Mouse (Mus musculus) heart, embryonic 11.5 days (tissue): ENCODE results near the gene Ndufs2. TPM values are rescaled to one million over a fixed set of nuclear protein-coding genes. Genes with fewer than 3 reads are reported as not detected.
"Not testable (repeated sequence)": the region's sequence is repeated elsewhere in the genome, so short reads cannot be mapped to it uniquely, and the experiment has no call there.

Source experiments
- ATAC-seq: fragments of 200-750 bp; cut with Nextera tagmentation; replicated peaks from 2 replicates; pipeline ENCODE4 v1.8.0; 2017; ENCODE audit warnings: moderate library complexity; ENCODE audit not compliant: insufficient number of reproducible peaks, low FRiP score, low TSS enrichment
- H3K27ac ChIP-seq: fragments of 300-500 bp; sonication (generic); 2 replicates; pipeline ENCODE4 v1.5.1; 2014; ENCODE audit warnings: mild to moderate bottlenecking, low read depth, low read length
- H3K27me3 ChIP-seq: fragments of 300-500 bp; sonication (generic); 2 replicates; pipeline ENCODE4 v1.6.1; 2014; ENCODE audit warnings: mild to moderate bottlenecking, low read length, mixed read lengths; ENCODE audit not compliant: control insufficient read depth, insufficient read depth
- H3K36me3 ChIP-seq: fragments of 300-500 bp; sonication (generic); 2 replicates; pipeline ENCODE4 v1.6.1; 2014; ENCODE audit warnings: mild to moderate bottlenecking, low read length, moderate library complexity, mixed read lengths; ENCODE audit not compliant: control insufficient read depth, insufficient read depth
- H3K4me1 ChIP-seq: fragments of 300-500 bp; sonication (generic); 2 replicates; pipeline ENCODE4 v1.6.1; 2014; ENCODE audit warnings: low read length; ENCODE audit not compliant: control insufficient read depth, insufficient read depth
- H3K4me2 ChIP-seq: fragments of 300-500 bp; sonication (generic); 2 replicates; pipeline ENCODE4 v1.6.1; 2014; ENCODE audit warnings: mild to moderate bottlenecking, moderate library complexity
- H3K4me3 ChIP-seq: fragments of 300-500 bp; sonication (generic); 2 replicates; pipeline ENCODE4 v1.5.1; 2014; ENCODE audit warnings: low read depth, low read length
- H3K9ac ChIP-seq: fragments of 300-500 bp; sonication (generic); 2 replicates; pipeline ENCODE4 v1.6.1; 2014; ENCODE audit warnings: mild to moderate bottlenecking, low read depth, low read length, moderate library complexity
- H3K9me3 ChIP-seq: fragments of 300-500 bp; sonication (generic); replicated peaks from 2 replicates; pipeline ENCODE4 v1.6.1; 2016; ENCODE audit warnings: low read length; ENCODE audit not compliant: control insufficient read depth
- WGBS: fragments of 180-500 bp; shearing (Covaris S2); extraction: QIAGEN DNeasy Blood & Tissue Kit; methylation state at CpG from one replicate; pipeline ENCODE4 v1.1.7; 2014; ENCODE audit not compliant: insufficient replicate concordance; 5-methylcytosine and 5-hydroxymethylcytosine counted together
- polyA plus RNA-seq: library from polyadenylated mRNA; unstranded; fragments of >200 nt; fragmentation: Nextera tagmentation; extraction: Ambion mirVana; gene quantifications from 2 replicates; pipeline ENCODE4 v1.2.1, GENCODE M21; 2014

The Ndufs2 gene
- polyA plus RNA-seq, 1 experiment from 2014 or later: 446 TPM

DNA sequence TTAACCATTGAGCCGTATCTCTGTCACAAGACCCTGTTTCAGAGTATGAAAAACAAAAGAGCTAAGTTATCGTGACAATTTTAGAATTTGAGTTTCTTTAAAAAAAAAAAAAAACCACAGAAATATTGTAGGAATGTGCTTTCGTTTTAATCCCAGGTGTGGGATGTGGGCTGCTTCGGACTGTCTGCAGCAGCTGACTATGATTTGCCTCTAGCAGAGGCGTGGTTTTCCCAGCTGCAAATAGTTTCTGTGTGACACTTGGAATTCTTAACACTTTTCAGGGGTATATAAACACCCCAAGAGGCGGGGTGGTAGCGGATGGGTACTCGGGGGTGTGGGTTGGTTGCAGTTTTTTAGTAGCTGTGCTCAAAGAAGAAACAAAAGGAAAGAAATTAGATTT, 5.8 kb downstream of the Ndufs2 start:
- H3K9ac ChIP-seq: no peak overlapping the region
- ATAC-seq: no peak

DNA sequence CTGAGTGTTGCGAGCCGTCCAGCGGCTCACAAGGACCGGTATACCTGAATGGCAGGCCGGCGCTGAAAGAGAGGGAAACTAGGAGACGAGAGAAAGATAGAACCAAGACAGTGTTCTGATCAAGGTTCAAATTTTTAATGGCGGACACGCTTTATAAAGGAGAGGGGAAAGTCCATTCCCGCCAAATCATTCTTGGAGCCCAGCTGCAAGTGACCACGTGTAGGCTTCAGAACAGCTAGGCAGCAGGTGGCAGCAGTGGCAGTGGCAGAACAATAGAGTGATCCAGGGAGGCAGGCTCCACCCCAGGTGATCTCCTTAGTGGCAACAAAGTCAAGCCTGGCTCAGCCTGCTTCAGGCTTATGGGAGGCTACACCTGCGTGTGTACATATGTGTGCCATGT, 9.2 kb downstream of the Ndufs2 start:
- 88% methylated on average over 12 of the region's 12 CpGs for WGBS
- H3K27ac ChIP-seq, H3K9ac ChIP-seq, H3K4me1 ChIP-seq, H3K4me3 ChIP-seq, H3K27me3 ChIP-seq, H3K4me2 ChIP-seq, H3K9me3 ChIP-seq, ATAC-seq: not testable (repeated sequence)
- peaks cover 17% of the 10 kb centered on the region for H3K36me3 ChIP-seq

More for the DNA sequence above, 5.8 kb downstream of the Ndufs2 start:
- peaks cover 6% of the 10 kb centered on the region; the same call in 1 of the 2 replicates for H3K36me3 ChIP-seq
- peak overlapping the region; percentile 81; the same call in 1 of the 2 replicates for H3K4me2 ChIP-seq
- H3K4me3 ChIP-seq: no peak overlapping the region
- no peaks in the 10 kb centered on the region for H3K9me3 ChIP-seq
- H3K27ac ChIP-seq: no peak overlapping the region
- H3K27me3 ChIP-seq: no peaks in the 10 kb centered on the region
- H3K4me1 ChIP-seq: peaks cover 20% of the 10 kb centered on the region
- WGBS: 83% methylated on average over 8 of the region's 8 CpGs

DNA sequence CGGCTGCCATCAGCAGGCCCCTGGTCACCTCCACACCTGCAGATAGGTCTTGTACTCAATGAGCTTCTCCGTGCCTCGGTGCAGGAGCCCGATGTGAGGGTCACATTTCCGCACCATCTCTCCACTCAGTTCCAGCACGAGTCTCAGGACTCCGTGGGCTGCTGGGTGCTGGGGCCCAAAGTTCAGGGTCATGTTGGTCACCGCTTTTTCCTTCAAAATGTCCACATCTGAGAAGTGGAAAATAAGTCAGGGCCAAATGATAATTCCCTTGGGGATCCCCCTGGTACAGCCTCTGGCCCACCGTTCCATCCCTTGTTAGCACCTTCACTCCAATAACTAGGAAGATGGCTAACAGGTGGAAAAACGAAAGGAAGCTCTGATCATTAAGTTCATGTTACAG, 10.3 kb downstream of the Ndufs2 start:
- Histone ChIP-seq H3K4me2 (no peak overlapping the region), H3K9ac (no peak overlapping the region), H3K27ac (no peak overlapping the region), H3K27me3 (no peaks in the 10 kb centered on the region), H3K9me3 (no peaks in the 10 kb centered on the region), H3K4me1 (peaks cover 6% of the 10 kb centered on the region), H3K4me3 (no peak overlapping the region), H3K36me3 (peaks cover 23% of the 10 kb centered on the region)
- WGBS: 94% methylated on average over 10 of the region's 10 CpGs
- no peak for ATAC-seq

DNA sequence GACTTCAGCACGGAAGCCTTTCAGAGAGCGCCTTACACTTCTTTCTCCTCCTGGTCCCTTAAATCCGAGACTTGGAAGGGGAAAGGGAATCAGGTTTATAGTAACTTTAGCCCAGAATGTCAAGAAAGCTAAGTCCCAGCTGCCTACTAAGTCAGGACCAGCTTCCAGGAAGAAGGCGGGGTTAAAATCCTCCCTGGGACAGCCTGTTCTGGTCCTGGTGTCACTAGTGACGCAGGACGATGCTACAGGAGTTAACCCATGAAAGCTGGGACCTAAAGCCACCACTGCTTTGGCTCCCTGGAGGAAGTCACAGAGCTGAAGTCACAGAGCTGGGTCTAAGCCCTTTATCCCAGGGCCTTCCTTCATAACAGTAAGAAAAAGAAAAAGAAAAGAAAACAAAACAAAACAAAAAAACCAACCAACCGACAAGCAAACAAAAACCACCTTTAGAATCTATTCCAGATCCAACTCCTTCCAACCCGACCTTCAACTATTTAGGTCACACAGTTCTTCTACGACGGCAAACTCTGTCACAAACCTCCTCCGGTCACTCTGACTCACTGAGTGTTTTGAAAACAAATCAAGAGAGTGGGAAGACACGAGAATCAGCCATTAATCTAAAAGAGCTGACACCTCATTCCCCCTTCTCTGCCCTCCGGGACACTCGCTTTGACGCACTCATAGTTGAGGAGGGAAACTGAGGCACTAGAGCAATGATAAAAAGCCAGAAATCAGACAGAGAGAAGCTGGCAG, 11.0 kb downstream of the Ndufs2 start:
- no peaks in the 10 kb centered on the region for H3K27me3 ChIP-seq
- H3K9ac ChIP-seq: no peak overlapping the region
- no peak overlapping the region for H3K4me3 ChIP-seq
- ATAC-seq: no peak
- 76% methylated on average over 15 of the region's 15 CpGs for WGBS
- no peaks in the 10 kb centered on the region for H3K4me1 ChIP-seq
- H3K36me3 ChIP-seq: peaks cover 24% of the 10 kb centered on the region
- no peak overlapping the region for H3K27ac ChIP-seq
- H3K4me2 ChIP-seq: no peak overlapping the region
- H3K9me3 ChIP-seq: no peaks in the 10 kb centered on the region

DNA sequence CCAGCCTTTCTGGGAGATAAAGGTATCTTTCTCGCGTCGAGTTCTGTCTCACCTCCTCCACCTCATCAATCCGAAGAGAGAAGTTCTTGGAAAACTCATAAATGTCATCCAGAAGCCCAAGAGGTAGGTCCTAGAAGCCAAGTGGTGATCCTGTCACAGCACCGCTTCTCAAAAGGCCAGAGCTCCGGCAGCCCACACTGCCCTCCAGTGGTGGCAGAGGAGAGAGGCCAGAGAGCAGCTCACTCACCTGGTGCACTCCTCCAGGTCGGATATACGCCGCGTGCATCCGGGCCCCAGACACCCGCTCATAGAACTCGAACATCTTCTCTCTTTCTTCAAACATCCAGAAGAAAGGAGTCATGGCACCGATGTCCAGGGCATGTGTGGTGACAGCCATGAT, 12.7 kb downstream of the Ndufs2 start:
- Histone ChIP-seq H3K9ac (no peak overlapping the region), H3K4me2 (no peak overlapping the region), H3K9me3 (no peaks in the 10 kb centered on the region), H3K27me3 (no peaks in the 10 kb centered on the region), H3K36me3 (peaks cover 26% of the 10 kb centered on the region), H3K4me3 (no peak overlapping the region), H3K4me1 (peaks cover 5% of the 10 kb centered on the region; the same call in 1 of the 2 replicates), H3K27ac (no peak overlapping the region)
- no peak for ATAC-seq
- 69% methylated on average over 14 of the region's 14 CpGs for WGBS

DNA sequence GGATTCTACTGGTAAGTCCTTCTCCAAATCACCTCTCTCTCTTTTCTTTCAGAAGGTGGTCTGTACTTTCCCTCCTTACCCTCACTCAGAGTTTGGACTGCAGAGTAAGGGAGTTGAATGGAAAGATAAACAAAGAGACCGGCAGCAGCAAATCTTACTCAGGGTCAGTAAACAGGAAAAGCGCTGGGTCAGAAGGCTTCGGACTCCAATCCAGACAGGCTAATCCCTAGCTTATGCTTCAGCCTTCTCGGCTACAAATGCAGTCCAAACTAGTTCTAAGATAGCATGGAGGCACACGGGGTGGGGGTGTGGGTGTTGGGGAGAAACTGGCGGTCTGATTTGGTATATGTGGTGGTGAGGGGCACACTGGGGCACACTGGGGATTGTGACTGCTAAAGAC, 13.8 kb downstream of the Ndufs2 start:
- no peak overlapping the region for H3K27ac ChIP-seq
- no peak overlapping the region for H3K4me2 ChIP-seq
- H3K4me1 ChIP-seq: peaks cover 8% of the 10 kb centered on the region; the same call in 1 of the 2 replicates
- H3K9me3 ChIP-seq: no peaks in the 10 kb centered on the region
- peaks cover 26% of the 10 kb centered on the region for H3K36me3 ChIP-seq
- 72% methylated on average over 6 of the region's 6 CpGs for WGBS
- H3K4me3 ChIP-seq: no peak overlapping the region
- ATAC-seq: no peak
- no peaks in the 10 kb centered on the region for H3K27me3 ChIP-seq
- H3K9ac ChIP-seq: no peak overlapping the region

DNA sequence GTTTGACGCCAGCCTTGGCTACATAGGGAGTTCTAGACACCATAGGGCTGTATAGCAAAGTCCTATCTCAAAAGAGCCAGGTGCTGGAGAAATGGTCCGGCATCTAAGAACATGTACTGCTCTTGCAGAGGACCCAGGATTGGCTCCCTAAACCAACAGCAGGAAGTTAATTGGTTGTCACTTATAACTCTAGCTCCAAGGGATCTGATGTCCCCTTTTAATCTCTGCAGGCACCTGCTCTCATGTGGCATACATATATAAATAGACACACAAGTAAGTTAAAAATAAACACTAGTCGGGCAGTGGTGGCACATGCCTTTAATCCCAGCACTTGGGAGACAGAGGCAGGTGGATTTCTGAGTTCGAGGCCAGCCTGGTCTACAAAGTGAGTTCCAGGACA, 15.4 kb downstream of the Ndufs2 start:
- ATAC-seq: no peak
- Histone ChIP-seq H3K27me3 (no peaks in the 10 kb centered on the region), H3K4me2 (no peak overlapping the region), H3K9ac (no peak overlapping the region), H3K36me3 (peaks cover 26% of the 10 kb centered on the region), H3K4me1 (peaks cover 8% of the 10 kb centered on the region; the same call in 1 of the 2 replicates), H3K27ac (no peak overlapping the region), H3K4me3 (no peak overlapping the region), H3K9me3 (no peaks in the 10 kb centered on the region)
- WGBS: 71% methylated on average over 4 of the region's 4 CpGs

DNA sequence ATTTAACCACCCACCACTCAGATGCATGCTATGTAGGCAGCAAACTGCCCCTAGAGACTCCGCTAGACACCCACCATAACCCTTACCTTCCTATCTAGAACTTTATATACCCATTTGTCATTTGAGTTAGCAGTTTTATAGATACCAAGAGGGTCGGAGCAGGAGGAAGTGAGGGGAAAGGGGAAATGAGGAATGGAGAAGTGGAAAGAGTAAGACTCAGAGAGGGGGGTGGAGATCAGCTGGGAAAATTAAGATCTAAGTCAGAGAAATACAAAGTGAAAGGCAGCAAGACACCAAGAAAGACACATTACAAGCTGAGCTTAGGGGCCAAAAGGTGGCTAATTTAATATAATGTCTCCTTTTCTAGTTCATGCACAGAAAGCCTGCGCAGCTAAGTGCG, 16.6 kb downstream of the Ndufs2 start:
- Histone ChIP-seq H3K4me3 (no peak overlapping the region), H3K4me2 (no peak overlapping the region), H3K36me3 (peaks cover 26% of the 10 kb centered on the region), H3K9me3 (no peaks in the 10 kb centered on the region), H3K27ac (no peak overlapping the region), H3K27me3 (no peaks in the 10 kb centered on the region), H3K9ac (no peak overlapping the region), H3K4me1 (peaks cover 8% of the 10 kb centered on the region; the same call in 1 of the 2 replicates)
- ATAC-seq: no peak
- 90% methylated on average over 4 of the region's 4 CpGs for whole genome bisulfite sequencing

DNA sequence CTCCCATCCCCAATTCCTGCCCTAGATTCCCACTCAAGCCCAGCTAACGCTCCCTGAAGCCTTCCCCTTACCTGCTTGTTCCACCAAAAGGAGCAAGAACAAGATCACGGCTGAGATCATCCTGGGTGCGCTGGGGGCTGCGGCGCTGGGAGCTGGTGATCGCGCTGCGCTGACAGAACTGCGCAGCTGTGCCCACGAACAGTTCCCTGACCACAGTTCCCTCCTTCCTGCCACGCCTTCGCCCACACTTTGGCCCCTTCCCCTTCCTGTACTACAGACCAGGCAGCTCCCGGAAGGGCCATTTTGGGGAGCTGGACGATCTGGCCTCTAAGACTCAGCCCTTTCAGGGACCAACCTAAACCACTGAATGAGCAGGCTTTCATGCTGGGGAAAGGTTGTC, 17.1 kb downstream of the Ndufs2 start, which contains the start of gene Fcer1g:
Fcer1g (minus strand) TSS at position 240 of the 400 bp plus-strand sequence.
- H3K27ac ChIP-seq: 0 out of 2 replicates have a peak within 1 kb of the TSS, but pooled peaks have one; percentile 22

More for the DNA sequence above, 17.1 kb downstream of the Ndufs2 start, which contains the start of gene Fcer1g:
- ATAC-seq: no peak
- peaks cover 23% of the 10 kb centered on the region for H3K36me3 ChIP-seq
- peaks cover 8% of the 10 kb centered on the region; the same call in 1 of the 2 replicates for H3K4me1 ChIP-seq
- H3K27me3 ChIP-seq: no peaks in the 10 kb centered on the region
- H3K4me3 ChIP-seq: no peak within 1 kb of the TSS
- H3K9ac ChIP-seq: no peak within 1 kb of the TSS
- no peak within 1 kb of the TSS for H3K4me2 ChIP-seq
- H3K9me3 ChIP-seq: no peaks in the 10 kb centered on the region
- 88% methylated on average over 14 of the region's 14 CpGs for WGBS
